Mouse (Mus musculus) spleen, adult 2 months (tissue): ENCODE results near the gene Tbl2.

Experiments
- CTCF ChIP-seq: fragments of 200-500 bp; IDR thresholded peaks from 2 replicates; pipeline ENCODE4 v1.5.1; 2011; ENCODE audit warnings: mild to moderate bottlenecking, inconsistent platforms; ENCODE audit not compliant: insufficient read depth, insufficient read length, insufficient replicate concordance; ENCODE audit errors: extremely low read depth
- POLR2A ChIP-seq: fragments of 200-500 bp; IDR thresholded peaks from 2 replicates; pipeline ENCODE4 v1.6.1; 2011; ENCODE audit warnings: low read depth, low read length, inconsistent platforms

GRCm38 (mm10) chr5:135109017-135109416 is 40.4 kb upstream of the Tbl2 start:
- TF ChIP-seq CTCF (no peak), POLR2A (no peak)
